Mouse (Mus musculus) embryo, embryonic 11 days (tissue): Measurements from ENCODE around the gene Pglyrp4.
"Not testable (repeated sequence)": the region's sequence is repeated elsewhere in the genome, so short reads cannot be mapped to it uniquely, and the experiment has no call there.

Experiments used
- DNase-seq: peaks from one replicate; pipeline ENCODE4 v3.0.0-alpha.2; 2015

Gene Pglyrp4

GRCm38 (mm10) chr3:90726606-90727005, at the start of gene Pglyrp4:
Gene Pglyrp4, plus strand, starts transcription at chr3:90726906.
- DNase-seq: no peak

GRCm38 (mm10) chr3:90678656-90679055, 48.0 kb upstream of the Pglyrp4 start:
- no peak for DNase-seq

GRCm38 (mm10) chr3:90683929-90684328, 42.8 kb upstream of the Pglyrp4 start:
- DNase-seq: no peak

- DNase-seq: no peak
Observed at GRCm38 (mm10) chr3:90686835-90687234, 39.9 kb upstream of the Pglyrp4 start.

- no peak for DNase-seq
Observed at GRCm38 (mm10) chr3:90693496-90693895, 33.2 kb upstream of the Pglyrp4 start.

GRCm38 (mm10) chr3:90695613-90696012, 31.1 kb upstream of the Pglyrp4 start, which contains the start of gene S100a9:
Gene S100a9, minus strand, starts transcription at chr3:90695721.
- no peak for DNase-seq

GRCm38 (mm10) chr3:90702244-90702643, 24.5 kb upstream of the Pglyrp4 start:
- DNase-seq: no peak

- peak; percentile 48 for DNase-seq
Observed at GRCm38 (mm10) chr3:90708523-90709202, 18.0 kb upstream of the Pglyrp4 start.

GRCm38 (mm10) chr3:90709591-90710460, 16.9 kb upstream of the Pglyrp4 start:
- DNase-seq: peak; percentile 89

- DNase-seq: no peak
Observed at GRCm38 (mm10) chr3:90749658-90750057, 23.0 kb downstream of the Pglyrp4 start.

GRCm38 (mm10) chr3:90777776-90778175, 51.1 kb downstream of the Pglyrp4 start, which contains the start of gene Gm5849:
Gene Gm5849, minus strand, starts transcription at chr3:90777876.
- DNase-seq: not testable (repeated sequence)
